Mouse (Mus musculus) stomach, postnatal 0 days (tissue): ENCODE results near the gene Mab21l3.

Experiments
- CTCF ChIP-seq: IDR thresholded peaks from 2 replicates; pipeline ENCODE4 v1.5.1; 2016; ENCODE audit warnings: antibody characterized with exemption, low read depth, mild to moderate bottlenecking, moderate library complexity
- EP300 ChIP-seq: optimal IDR thresholded peaks from 2 replicates; pipeline ENCODE3; 2016; ENCODE audit warnings: antibody characterized with exemption

- TF ChIP-seq CTCF (no peak), EP300 (no peak)
Observed at GRCm38 (mm10) chr3:101794026-101794425, 54.7 kb downstream of the Mab21l3 start.
